ENCODE assay signal across 12 mouse cellular contexts in genomic region chr8:119634616-119635336, GRCm38 (mm10). TPM values are rescaled to one million over a fixed set of nuclear protein-coding genes. Genes with fewer than 3 reads are reported as not detected.
DNase-seq lines count a peak whose midpoint lies in the region; ATAC-seq and TF ChIP-seq lines count a peak whose summit lies in the region.
"Had no signal": no experiment of that assay in that cellular context is flagged by ENCODE, and none has a peak within 500 bp of the region (broad histone marks: within the 10 kb centered on the region; RNA-seq: fewer than 3 reads in every experiment).

No protein-coding gene starts in this region.

- TF ChIP-seq POLR2A in small intestine, adult 2 months (IDR thresholded peaks at IDR 0.05; ENCODE audit: low read depth, low read length), result no peak

- H3K4me3 ChIP-seq in hindbrain, embryonic 10.5 days, result no peak overlapping the region
- H3K4me3 ChIP-seq in hindbrain, embryonic 14.5 days (replicated peaks; ENCODE audit: low read length), result no peak overlapping the region
- no peak overlapping the region for H3K4me3 ChIP-seq in midbrain, embryonic 13.5 days (replicated peaks)
- H3K4me3 ChIP-seq in midbrain, embryonic 15.5 days, result no peak overlapping the region
- no peak overlapping the region for H3K4me3 ChIP-seq in small intestine, adult 2 months (ENCODE audit: low read depth, low read length)
- H3K4me3 ChIP-seq: heart, embryonic 15.5 days; liver, embryonic 15.5 days had no signal

- WGBS in hindbrain, embryonic 10.5 days, result 24% methylated on average over 14 of the region's 14 CpGs
- WGBS in hindbrain, embryonic 14.5 days, result 17% methylated on average over 14 of the region's 14 CpGs
- 13% methylated on average over 14 of the region's 14 CpGs for WGBS in midbrain, embryonic 13.5 days
- WGBS in midbrain, embryonic 15.5 days, result 11% methylated on average over 14 of the region's 14 CpGs
- WGBS in small intestine, adult 2 months, result 66% methylated on average over 14 of the region's 14 CpGs

- H3K4me2 ChIP-seq in hindbrain, embryonic 14.5 days (replicated peaks), result no peak overlapping the region
- 0 out of 2 replicates have a peak overlapping the region, but pooled peaks have one; percentile 9 for H3K4me2 ChIP-seq in midbrain, embryonic 13.5 days (replicated peaks)
- no peak overlapping the region for H3K4me2 ChIP-seq in midbrain, embryonic 15.5 days
- H3K4me2 ChIP-seq: heart, embryonic 15.5 days; liver, embryonic 15.5 days had no signal

- DNase-seq in hindbrain, embryonic 10.5 days (ENCODE audit: low spot score), result peak; percentile 49
- no peak for DNase-seq in hindbrain, embryonic 14.5 days (ENCODE audit: low spot score)
- peak; percentile 26 for DNase-seq in kidney, adult 18-20 months
- DNase-seq in B cell, adult 2 months, result no peak
- no peak for DNase-seq in ovary, postnatal 14 days (ENCODE audit: low spot score)
- DNase-seq: thymus, postnatal 36 days had no signal

- H3K27me3 ChIP-seq in hindbrain, embryonic 10.5 days (ENCODE audit: insufficient read depth, poor library complexity, severe bottlenecking), result peaks cover 55% of the 10 kb centered on the region
- H3K27me3 ChIP-seq in hindbrain, embryonic 14.5 days (ENCODE audit: control insufficient read depth, insufficient read depth, low read length), result peaks cover 12% of the 10 kb centered on the region
- H3K27me3 ChIP-seq in midbrain, embryonic 13.5 days, result peaks cover 24% of the 10 kb centered on the region
- H3K27me3 ChIP-seq in midbrain, embryonic 15.5 days (replicated peaks), result 0 out of 2 replicates have a peak, but pooled peaks cover 12% of the 10 kb centered on the region
- no peaks in the 10 kb centered on the region for H3K27me3 ChIP-seq in small intestine, adult 2 months (ENCODE audit: control insufficient read depth, insufficient read depth, low read length)

- ATAC-seq in hindbrain, embryonic 14.5 days (ENCODE audit: low FRiP score), result no peak
- no peak for ATAC-seq in midbrain, embryonic 13.5 days
- no peak for ATAC-seq in midbrain, embryonic 15.5 days (replicated peaks)

- peak overlapping the region; percentile 57; the same call in 1 of the 2 replicates for H3K27ac ChIP-seq in hindbrain, embryonic 10.5 days
- no peak overlapping the region for H3K27ac ChIP-seq in hindbrain, embryonic 14.5 days
- no peak overlapping the region for H3K27ac ChIP-seq in midbrain, embryonic 13.5 days
- no peak overlapping the region for H3K27ac ChIP-seq in midbrain, embryonic 15.5 days
- H3K27ac ChIP-seq in small intestine, adult 2 months (ENCODE audit: insufficient read depth, low read depth, low read length), result peak overlapping the region; percentile 34; the same call in 1 of the 2 replicates
- H3K27ac ChIP-seq: heart, embryonic 15.5 days; liver, embryonic 15.5 days had no signal

- no peak for TF ChIP-seq CTCF in small intestine, adult 2 months (IDR thresholded peaks at IDR 0.05; ENCODE audit: extremely low read depth, insufficient read length, insufficient replicate concordance, low read depth, low read length)

- peaks cover 71% of the 10 kb centered on the region for H3K4me1 ChIP-seq in hindbrain, embryonic 10.5 days (replicated peaks)
- H3K4me1 ChIP-seq in hindbrain, embryonic 14.5 days (replicated peaks; ENCODE audit: control insufficient read depth, insufficient read depth, low read length), result peaks cover 5% of the 10 kb centered on the region; the same call in 1 of the 2 replicates
- H3K4me1 ChIP-seq in midbrain, embryonic 13.5 days (replicated peaks), result peaks cover 40% of the 10 kb centered on the region
- H3K4me1 ChIP-seq in midbrain, embryonic 15.5 days, result peaks cover 14% of the 10 kb centered on the region
- peaks cover 4% of the 10 kb centered on the region for H3K4me1 ChIP-seq in small intestine, adult 2 months (ENCODE audit: control insufficient read depth, insufficient read depth, insufficient read length, low read length)
- H3K4me1 ChIP-seq: liver, embryonic 15.5 days had no signal

- H3K9me3 ChIP-seq in hindbrain, embryonic 10.5 days, result no peaks in the 10 kb centered on the region
- no peaks in the 10 kb centered on the region for H3K9me3 ChIP-seq in hindbrain, embryonic 14.5 days (ENCODE audit: control insufficient read depth, low read length)
- H3K9me3 ChIP-seq in midbrain, embryonic 13.5 days, result no peaks in the 10 kb centered on the region
- H3K9me3 ChIP-seq in midbrain, embryonic 15.5 days, result no peaks in the 10 kb centered on the region
- H3K9me3 ChIP-seq: heart, embryonic 15.5 days; liver, embryonic 15.5 days had no signal

- H3K36me3 ChIP-seq in hindbrain, embryonic 10.5 days, result no peaks in the 10 kb centered on the region
- no peaks in the 10 kb centered on the region for H3K36me3 ChIP-seq in hindbrain, embryonic 14.5 days (replicated peaks; ENCODE audit: control insufficient read depth, insufficient read depth)
- no peaks in the 10 kb centered on the region for H3K36me3 ChIP-seq in midbrain, embryonic 13.5 days
- no peaks in the 10 kb centered on the region for H3K36me3 ChIP-seq in midbrain, embryonic 15.5 days (replicated peaks)
- H3K36me3 ChIP-seq in small intestine, adult 2 months (ENCODE audit: control insufficient read depth, insufficient read depth, low read length), result no peaks in the 10 kb centered on the region
- H3K36me3 ChIP-seq: heart, embryonic 15.5 days; liver, embryonic 15.5 days had no signal

- no peak overlapping the region for H3K9ac ChIP-seq in hindbrain, embryonic 14.5 days
- H3K9ac ChIP-seq in midbrain, embryonic 13.5 days (replicated peaks), result no peak overlapping the region
- H3K9ac ChIP-seq in midbrain, embryonic 15.5 days, result no peak overlapping the region
- H3K9ac ChIP-seq: heart, embryonic 15.5 days; liver, embryonic 15.5 days had no signal

RNA-seq across cellular contexts. Expression of gene Kcng4, which starts 0.7 kb away (rescaled TPM):
- 0.16 and 0.29 TPM in 2 replicates for polyA plus RNA-seq in hindbrain, embryonic 10.5 days (2016; fragmentation: Nextera tagmentation; extraction: Ambion mirVana)
- polyA plus RNA-seq in hindbrain, embryonic 14.5 days (2014; fragmentation: Nextera tagmentation; extraction: Ambion mirVana), result 0.09 and 0.16 TPM in 2 replicates
- polyA plus RNA-seq in midbrain, embryonic 13.5 days (2015; fragmentation: Nextera tagmentation; extraction: Ambion mirVana), result 0.08 and 0.47 TPM in 2 replicates
- polyA plus RNA-seq in midbrain, embryonic 15.5 days (2015; fragmentation: Nextera tagmentation; extraction: Ambion mirVana), result 0.14 and 0.33 TPM in 2 replicates
- 0.38 and 0.82 TPM in 2 replicates for polyA plus RNA-seq in small intestine, adult 2 months (2012; rRNA removed)
- polyA plus RNA-seq: heart, embryonic 15.5 days; liver, embryonic 15.5 days had no signal

RNA-seq across cellular contexts. Expression of gene Adad2, which starts 22.2 kb away (rescaled TPM):
- 0.16 and 0.41 TPM in 2 replicates for polyA plus RNA-seq in hindbrain, embryonic 10.5 days (2016; fragmentation: Nextera tagmentation; extraction: Ambion mirVana)
- polyA plus RNA-seq in hindbrain, embryonic 14.5 days (2014; fragmentation: Nextera tagmentation; extraction: Ambion mirVana), result not detected in 2 replicates
- not detected in 2 replicates for polyA plus RNA-seq in midbrain, embryonic 13.5 days (2015; fragmentation: Nextera tagmentation; extraction: Ambion mirVana)
- 0.23 and 0.31 TPM in 2 replicates for polyA plus RNA-seq in midbrain, embryonic 15.5 days (2015; fragmentation: Nextera tagmentation; extraction: Ambion mirVana)
- polyA plus RNA-seq in small intestine, adult 2 months (2012; rRNA removed), result 0.27 and 0.96 TPM in 2 replicates
- polyA plus RNA-seq: heart, embryonic 15.5 days; liver, embryonic 15.5 days; spleen, adult 2 months had no signal

RNA-seq across cellular contexts. Expression of gene Taf1c, which starts 29.8 kb away (rescaled TPM):
- polyA plus RNA-seq in hindbrain, embryonic 10.5 days (2016; fragmentation: Nextera tagmentation; extraction: Ambion mirVana), result 16.8 and 17.4 TPM in 2 replicates
- polyA plus RNA-seq in hindbrain, embryonic 14.5 days (2014; fragmentation: Nextera tagmentation; extraction: Ambion mirVana), result 13.3 and 14.0 TPM in 2 replicates
- 14.9 and 15.1 TPM in 2 replicates for polyA plus RNA-seq in midbrain, embryonic 13.5 days (2015; fragmentation: Nextera tagmentation; extraction: Ambion mirVana)
- polyA plus RNA-seq in midbrain, embryonic 15.5 days (2015; fragmentation: Nextera tagmentation; extraction: Ambion mirVana), result 16.6 and 17.7 TPM in 2 replicates
- 15.9 and 23.6 TPM in 2 replicates for polyA plus RNA-seq in small intestine, adult 2 months (2012; rRNA removed)

RNA-seq across cellular contexts. Expression of gene Wfdc1, which starts 31.4 kb away (rescaled TPM):
- 9.6 and 11.6 TPM in 2 replicates for polyA plus RNA-seq in hindbrain, embryonic 10.5 days (2016; fragmentation: Nextera tagmentation; extraction: Ambion mirVana)
- polyA plus RNA-seq in hindbrain, embryonic 14.5 days (2014; fragmentation: Nextera tagmentation; extraction: Ambion mirVana), result 5.5 and 6.1 TPM in 2 replicates
- 2.0 and 2.1 TPM in 2 replicates for polyA plus RNA-seq in midbrain, embryonic 13.5 days (2015; fragmentation: Nextera tagmentation; extraction: Ambion mirVana)
- polyA plus RNA-seq in midbrain, embryonic 15.5 days (2015; fragmentation: Nextera tagmentation; extraction: Ambion mirVana), result 4.6 and 7.1 TPM in 2 replicates
- 33.8 and 34.5 TPM in 2 replicates for polyA plus RNA-seq in small intestine, adult 2 months (2012; rRNA removed)

RNA-seq across cellular contexts. Expression of gene Dnaaf1, which starts 59.7 kb away (rescaled TPM):
- polyA plus RNA-seq in hindbrain, embryonic 10.5 days (2016; fragmentation: Nextera tagmentation; extraction: Ambion mirVana), result 0.39 and 1.3 TPM in 2 replicates
- polyA plus RNA-seq in hindbrain, embryonic 14.5 days (2014; fragmentation: Nextera tagmentation; extraction: Ambion mirVana), result 0.51 and 0.53 TPM in 2 replicates
- polyA plus RNA-seq in midbrain, embryonic 13.5 days (2015; fragmentation: Nextera tagmentation; extraction: Ambion mirVana), result 0.12 and 0.15 TPM in 2 replicates
- 0.54 and 0.55 TPM in 2 replicates for polyA plus RNA-seq in midbrain, embryonic 15.5 days (2015; fragmentation: Nextera tagmentation; extraction: Ambion mirVana)
- polyA plus RNA-seq in small intestine, adult 2 months (2012; rRNA removed), result 3.7 and 9.4 TPM in 2 replicates
- polyA plus RNA-seq: spleen, adult 2 months had no signal

Comparison
In these comparisons a context has a peak if more than half of its experiments do, and no peak if none do; other contexts are left out.
1. DNase-seq: peak in hindbrain, embryonic 10.5 days (single experiment) and kidney, adult 18-20 months (single experiment); none in hindbrain, embryonic 14.5 days (single experiment), B cell, adult 2 months (0 of 2) and ovary, postnatal 14 days (single experiment).
2. H3K27ac ChIP-seq: peak in hindbrain, embryonic 10.5 days (single experiment) and small intestine, adult 2 months (single experiment); none in hindbrain, embryonic 14.5 days (single experiment), midbrain, embryonic 13.5 days (single experiment) and midbrain, embryonic 15.5 days (single experiment).